Comparison of ENCODE assay signal across 16 mouse cellular contexts in the genomic region with DNA sequence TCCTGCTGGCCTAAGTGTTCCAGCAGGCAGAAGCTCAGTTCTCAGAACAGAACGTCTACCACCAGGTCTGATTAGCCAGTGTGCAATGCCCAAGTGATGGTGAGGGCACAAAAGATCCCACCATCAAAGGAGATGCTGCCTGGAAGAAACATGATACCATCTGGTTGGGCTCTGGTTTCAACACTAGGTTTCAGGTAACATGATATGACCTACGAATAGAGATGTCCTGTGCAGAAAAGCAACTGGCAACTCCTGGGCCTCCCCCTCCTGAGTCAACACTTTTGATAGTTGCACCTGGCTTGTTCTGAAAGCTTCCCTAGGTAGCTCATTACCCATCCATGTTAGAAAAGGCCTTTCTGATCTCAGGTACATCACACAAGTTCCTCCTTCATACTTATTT.
"Had no signal": no experiment of that assay in that cellular context is flagged by ENCODE, and none has a peak within 500 bp of the region (broad histone marks: within the 10 kb centered on the region; RNA-seq: fewer than 3 reads in every experiment).

No protein-coding gene starts in this region.

- H3K36me3 ChIP-seq: limb, embryonic 12.5 days; liver, embryonic 15.5 days; midbrain, embryonic 13.5 days; neural tube, embryonic 15.5 days had no signal

- H3K9me3 ChIP-seq: limb, embryonic 12.5 days; liver, embryonic 15.5 days; midbrain, embryonic 13.5 days; neural tube, embryonic 15.5 days had no signal

- H3K27ac ChIP-seq: limb, embryonic 12.5 days; liver, embryonic 15.5 days; midbrain, embryonic 13.5 days; neural tube, embryonic 15.5 days; stomach, postnatal 0 days had no signal

- ATAC-seq: lung, postnatal 0 days; midbrain, embryonic 13.5 days had no signal

- H3K27me3 ChIP-seq: limb, embryonic 12.5 days; liver, embryonic 15.5 days; midbrain, embryonic 13.5 days; neural tube, embryonic 15.5 days had no signal

- H3K4me3 ChIP-seq: limb, embryonic 12.5 days; liver, embryonic 15.5 days; midbrain, embryonic 13.5 days; neural tube, embryonic 15.5 days had no signal

- H3K4me2 ChIP-seq: limb, embryonic 12.5 days; liver, embryonic 15.5 days; midbrain, embryonic 13.5 days; neural tube, embryonic 15.5 days had no signal

- DNase-seq: kidney, adult 9 months; kidney, postnatal 14 days; layer of hippocampus, adult 9-11 months; layer of hippocampus, postnatal 36 days; liver; lung, adult 2 months; lung, postnatal 4 days; right cerebral cortex, adult 18-20 months; right cerebral cortex, postnatal 25 days; thymus, postnatal 4 days had no signal

- H3K9ac ChIP-seq: limb, embryonic 12.5 days; liver, embryonic 15.5 days; midbrain, embryonic 13.5 days; neural tube, embryonic 15.5 days had no signal
